Mouse (Mus musculus) retina, adult 2 months (tissue): ENCODE results near the gene Cul4a.
"Not testable (repeated sequence)": the region's sequence is repeated elsewhere in the genome, so short reads cannot be mapped to it uniquely, and the experiment has no call there.

ENCODE experiments used
- DNase-seq: peaks from one replicate; pipeline ENCODE4 v3.0.0-alpha.2; 2012; ENCODE audit warnings: low read depth, low spot score

Gene Cul4a

DNA sequence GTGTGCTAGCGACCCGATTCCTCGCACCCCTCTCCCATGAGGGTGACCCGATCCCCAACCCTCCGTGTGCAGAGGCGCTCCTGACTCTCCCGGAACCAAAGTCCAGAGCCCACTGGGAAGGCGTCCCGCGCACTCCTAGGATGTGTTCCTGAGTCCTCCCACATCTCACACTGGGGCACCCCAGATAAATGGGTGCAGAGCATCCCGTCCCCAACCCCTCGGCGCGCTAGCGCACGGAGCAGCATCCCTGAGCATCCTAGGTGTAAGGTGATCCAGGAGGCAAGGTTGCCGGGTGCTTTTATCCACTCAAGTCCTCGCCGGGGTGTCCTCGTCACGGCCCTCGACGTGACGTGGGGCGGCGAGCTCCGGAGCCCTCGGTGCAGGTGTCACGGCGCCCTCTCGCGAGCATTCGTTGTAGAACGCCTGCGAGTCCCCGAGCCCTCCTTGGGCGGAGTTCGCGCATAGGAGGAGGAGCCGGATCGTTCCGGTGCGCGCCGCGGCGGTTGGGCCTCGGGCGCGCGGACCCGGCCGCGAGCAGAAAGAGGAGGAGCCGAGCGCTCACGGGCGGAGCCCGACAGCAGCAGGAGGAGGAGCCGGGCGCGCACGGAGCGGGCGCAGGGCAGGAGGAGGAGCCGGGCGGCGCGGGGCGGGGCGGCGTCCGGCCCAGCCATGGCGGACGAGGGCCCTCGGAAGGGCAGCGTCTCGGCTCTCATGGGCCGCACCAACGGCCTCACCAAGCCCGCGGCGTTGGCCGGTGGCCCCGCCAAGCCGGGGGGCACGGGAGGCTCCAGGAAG, at the start of gene Cul4a, which contains the start of gene Pcid2:
Gene Cul4a, plus strand, starts transcription at position 535 of the 795 bp plus-strand sequence.
Gene Pcid2, minus strand, starts transcription at position 373 of the 795 bp plus-strand sequence.
- DNase-seq = peak; percentile 94

DNA sequence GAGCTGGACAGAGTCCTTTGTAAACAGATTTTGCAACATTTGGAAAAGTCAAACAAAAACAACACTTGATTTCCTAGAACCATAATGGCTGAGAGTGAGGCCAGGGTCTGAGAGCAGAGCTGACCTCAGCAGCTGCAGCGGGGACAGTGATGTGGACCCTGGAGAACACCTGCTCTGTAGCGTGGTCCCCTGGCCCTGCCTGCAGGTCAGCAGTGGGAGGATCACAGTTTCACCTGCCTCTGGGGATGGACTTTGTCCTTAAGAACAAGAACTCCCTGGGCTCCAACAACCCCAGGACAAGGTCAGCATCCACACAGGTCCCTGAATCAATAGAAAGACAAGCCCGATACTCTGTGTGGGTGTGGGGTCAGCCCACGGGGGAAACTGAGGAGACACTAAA, 48.1 kb upstream of the Cul4a start:
- DNase-seq = no peak

DNA sequence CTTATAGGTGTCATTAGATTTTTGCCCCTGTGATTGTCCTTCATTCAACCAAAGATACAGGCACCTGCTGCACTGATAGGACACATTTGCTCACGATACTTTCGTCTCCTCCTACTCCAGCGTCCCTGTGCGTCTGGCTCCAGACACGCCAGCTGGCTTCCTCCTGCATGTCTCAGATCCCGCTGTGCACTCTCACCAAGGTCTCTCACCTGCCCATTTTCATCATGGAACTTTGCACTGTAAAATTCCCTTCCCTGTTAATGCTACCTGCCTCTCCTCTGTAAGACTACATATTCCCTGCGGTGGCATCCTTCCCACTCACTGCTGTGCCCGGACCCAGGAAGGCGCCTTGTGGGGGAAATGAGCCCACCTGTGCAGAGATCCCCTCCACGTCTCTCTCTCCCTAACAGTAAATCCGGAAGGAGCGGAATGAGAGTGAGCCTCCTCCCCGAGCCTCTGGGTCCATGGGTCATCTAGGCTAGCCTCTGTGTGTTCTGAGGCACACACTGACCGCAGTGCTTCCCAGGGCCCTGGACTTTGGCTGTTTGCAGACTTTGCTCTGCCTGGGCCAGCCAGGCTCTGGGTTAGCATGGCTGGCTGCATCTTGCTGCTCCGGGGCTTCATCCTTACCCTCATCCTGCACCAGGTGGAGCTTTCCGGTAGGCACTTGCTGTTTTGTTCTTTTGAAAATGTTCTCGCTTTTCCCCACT, 44.8 kb upstream of the Cul4a start, which contains the start of gene Proz:
Gene Proz, plus strand, starts transcription at position 474 of the 710 bp plus-strand sequence.
- no peak for DNase-seq

GRCm38 (mm10) chr8:13063112-13063511, 42.3 kb upstream of the Cul4a start:
- no peak for DNase-seq

- no peak for DNase-seq
Measured at GRCm38 (mm10) chr8:13073255-13073654, 32.2 kb upstream of the Cul4a start.

GRCm38 (mm10) chr8:13075044-13075443, 30.4 kb upstream of the Cul4a start:
- no peak for DNase-seq

GRCm38 (mm10) chr8:13075579-13075978, 29.8 kb upstream of the Cul4a start:
- DNase-seq = not testable (repeated sequence)

DNA sequence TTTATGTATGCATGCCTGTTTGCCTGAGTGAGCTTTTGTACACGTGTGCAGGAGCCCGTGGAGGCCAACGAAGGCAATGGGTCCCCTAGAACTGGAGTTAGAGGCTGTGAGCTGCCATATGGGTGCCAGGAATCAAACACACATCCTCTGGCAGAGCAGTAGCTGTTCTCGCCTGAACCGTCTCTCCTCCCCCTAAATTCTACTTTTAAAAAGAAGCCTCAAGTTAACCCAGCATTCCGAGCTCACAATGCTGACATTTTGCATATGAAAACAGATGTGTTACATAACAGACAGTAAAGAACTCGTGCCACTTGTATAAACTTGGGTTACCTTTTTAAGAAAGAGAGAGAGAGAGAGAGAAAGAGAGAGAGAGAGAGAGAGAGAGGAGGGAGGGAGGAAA, 27.9 kb upstream of the Cul4a start:
- DNase-seq = no peak

- peak; percentile 89 for DNase-seq
Measured at GRCm38 (mm10) chr8:13104691-13105086, 732 bp upstream of the Cul4a start.

GRCm38 (mm10) chr8:13105908-13106551, 609 bp downstream of the Cul4a start:
- DNase-seq = peak; percentile 50

DNA sequence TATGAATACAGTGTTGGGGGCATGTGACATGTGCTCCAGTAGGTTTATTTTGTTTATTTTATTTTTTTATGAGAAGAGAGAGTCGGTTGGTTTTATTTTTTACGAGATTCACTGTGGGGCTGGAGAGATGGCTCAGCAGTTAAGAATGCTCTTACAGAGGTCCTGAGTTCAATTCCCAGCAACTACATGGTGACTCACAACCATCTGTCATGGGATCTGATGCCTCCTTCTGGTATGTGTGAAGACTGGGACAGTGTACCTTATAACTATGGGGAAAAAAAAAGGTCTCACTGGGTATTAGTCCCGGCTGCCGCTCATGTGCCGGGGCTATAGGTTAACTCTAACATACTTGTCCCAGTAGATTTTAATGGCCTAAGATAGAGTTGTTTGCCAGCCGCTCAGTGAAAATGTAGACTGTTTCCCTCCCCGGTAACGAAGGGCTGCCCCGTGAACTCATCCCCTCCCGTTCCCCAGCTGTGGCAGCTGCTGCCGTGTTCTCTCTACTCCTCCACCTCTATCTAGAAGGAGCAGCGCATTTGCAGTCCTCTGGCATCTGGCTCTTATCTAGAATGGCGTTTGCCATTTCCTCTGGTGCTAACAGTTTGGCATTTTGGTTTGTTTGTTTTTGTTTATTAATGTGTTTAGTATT, 2.7 kb downstream of the Cul4a start:
- DNase-seq = no peak

DNA sequence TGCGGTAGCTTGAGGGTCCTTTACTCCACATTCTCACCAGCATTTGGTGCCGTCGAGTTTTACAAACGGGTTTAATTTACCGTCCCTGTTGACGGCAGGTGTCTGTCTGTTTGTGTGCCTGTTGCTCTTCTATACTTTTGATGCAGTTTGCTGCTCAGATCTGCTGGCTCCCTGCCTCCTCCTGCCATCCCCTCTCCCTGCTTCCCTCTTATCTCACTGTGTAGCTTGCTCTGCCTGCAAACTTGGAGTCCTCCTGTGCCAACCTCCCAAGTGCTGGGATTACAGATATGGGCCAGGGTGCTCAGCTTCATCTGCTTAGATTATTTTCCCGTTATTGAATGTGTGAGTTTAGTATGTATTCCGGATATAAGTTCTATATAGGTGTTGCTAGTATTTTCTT, 3.5 kb downstream of the Cul4a start:
- DNase-seq = no peak

DNA sequence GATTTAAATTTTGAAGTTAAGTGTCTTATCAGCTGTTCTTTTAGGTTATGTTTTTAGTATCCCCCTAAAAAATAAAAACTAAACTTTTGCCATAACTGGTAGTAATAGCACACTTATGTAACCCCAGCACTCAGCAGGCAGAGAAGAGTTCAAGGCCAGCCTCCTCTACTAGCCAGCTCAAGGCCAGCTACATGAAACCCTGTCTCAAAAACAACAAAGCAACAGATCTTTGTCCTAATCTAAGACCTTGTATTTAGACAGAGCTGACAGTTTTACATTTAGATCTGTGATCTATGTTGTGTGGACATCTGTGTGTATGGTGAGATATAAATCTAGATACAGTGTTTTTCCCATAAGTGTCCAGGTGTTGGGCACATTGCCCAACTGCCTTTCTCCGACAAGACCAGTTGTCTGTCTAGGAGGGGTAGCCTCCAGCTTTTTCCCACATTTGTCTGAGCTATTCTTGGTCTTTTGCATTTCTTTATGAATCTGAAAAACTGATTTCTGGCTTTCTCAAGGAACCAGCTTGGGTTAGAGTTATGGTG, 4.1 kb downstream of the Cul4a start:
- no peak for DNase-seq

DNA sequence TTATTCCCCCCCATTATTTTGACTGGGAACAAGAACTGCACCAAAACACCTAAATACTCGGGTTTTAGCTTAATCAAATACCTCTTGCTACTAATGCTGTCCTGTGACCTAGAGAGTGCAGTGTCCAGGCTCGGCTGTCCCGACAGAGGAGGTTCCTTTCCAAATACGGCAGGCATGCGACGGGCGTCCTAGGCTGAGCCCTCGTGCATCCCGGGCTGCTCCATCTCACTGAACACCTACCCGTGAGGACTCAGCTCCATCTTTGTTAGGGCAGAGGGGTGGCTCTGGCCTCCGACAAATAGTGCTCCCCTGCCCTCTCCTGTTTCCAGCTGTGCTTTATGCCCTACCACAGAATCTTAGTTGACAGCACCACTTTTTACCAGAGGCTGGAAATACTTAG, 6.5 kb downstream of the Cul4a start:
- DNase-seq = no peak

DNA sequence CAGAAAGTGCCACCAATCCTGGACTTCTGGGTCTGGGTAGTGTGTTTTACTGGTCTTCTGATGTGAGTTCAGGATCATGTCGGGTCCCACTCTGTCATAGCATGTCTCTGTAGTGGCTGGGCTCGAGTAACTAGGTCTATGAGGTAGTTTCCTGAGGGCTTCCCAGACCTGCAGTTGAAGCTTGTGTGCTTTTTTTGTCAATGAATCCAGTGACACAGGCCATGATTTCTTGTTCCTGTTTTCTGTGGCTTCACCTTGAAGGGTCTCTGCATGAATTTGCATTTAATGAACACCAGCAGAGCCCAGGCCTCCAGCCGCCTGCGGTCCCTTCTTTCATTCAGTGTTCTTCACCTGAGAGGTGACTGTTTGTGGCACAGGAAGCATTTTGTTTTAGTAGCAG, 7.8 kb downstream of the Cul4a start:
- DNase-seq = no peak

GRCm38 (mm10) chr8:13117096-13117495, 11.7 kb downstream of the Cul4a start:
- DNase-seq = no peak

GRCm38 (mm10) chr8:13118516-13118915, 13.1 kb downstream of the Cul4a start:
- no peak for DNase-seq

GRCm38 (mm10) chr8:13120882-13121665, 15.7 kb downstream of the Cul4a start:
- no peak for DNase-seq

DNA sequence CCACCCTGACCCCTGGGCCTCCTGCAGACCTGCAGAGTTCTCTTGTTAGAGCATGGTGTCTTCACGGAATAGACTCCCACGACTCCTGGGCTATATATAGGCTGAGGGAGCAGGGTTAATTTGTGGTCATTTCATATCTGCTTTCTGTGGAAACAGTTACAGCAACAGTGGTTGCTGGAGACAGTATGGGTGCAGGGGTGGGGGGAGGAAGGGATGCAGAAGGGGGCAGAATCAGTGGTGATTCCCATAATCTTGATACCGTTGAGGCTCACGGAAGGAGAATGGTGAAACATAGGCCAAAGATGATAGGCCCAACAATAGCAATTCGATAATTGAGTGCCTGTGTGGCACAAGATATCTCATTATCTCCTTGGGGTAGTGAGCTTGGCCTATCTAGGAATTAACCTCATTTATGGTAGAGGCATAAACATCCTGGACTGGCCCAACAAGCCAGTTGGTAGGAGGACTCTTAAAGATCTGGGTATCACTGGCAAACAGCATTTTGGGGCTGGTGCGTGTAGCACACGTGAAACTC, 17.5 kb downstream of the Cul4a start:
- DNase-seq = no peak

DNA sequence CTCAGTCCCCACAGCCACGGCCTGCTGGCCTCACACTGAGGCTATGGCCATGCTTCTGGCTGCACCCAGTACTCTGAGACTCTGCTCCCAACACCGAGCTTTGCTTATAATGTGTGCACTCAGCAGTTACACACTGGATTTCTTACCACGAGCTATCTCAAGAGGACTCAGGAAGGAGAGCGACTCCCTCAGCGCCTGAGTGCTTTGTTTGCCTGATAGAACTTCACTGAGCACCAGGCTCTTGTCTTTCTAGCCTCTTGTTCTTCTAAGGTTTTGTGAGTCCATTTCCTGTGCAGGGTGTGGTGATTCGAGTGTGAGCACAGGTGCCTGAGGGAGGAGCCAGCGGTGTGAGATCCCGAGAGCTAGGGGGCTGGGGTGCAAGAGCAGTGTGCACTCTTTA, 19.5 kb downstream of the Cul4a start:
- DNase-seq = no peak
